Mouse (Mus musculus): ENCODE measurements around the gene H2-T22. TPM values are rescaled to one million over a fixed set of nuclear protein-coding genes. Genes with fewer than 3 reads are reported as not detected.
"Not testable (repeated sequence)": the region's sequence is repeated elsewhere in the genome, so short reads cannot be mapped to it uniquely, and the experiment has no call there.

The H2-T22 gene
- polyA plus RNA-seq, 1 experiment from 2014 or later = 18.8 TPM

DNA sequence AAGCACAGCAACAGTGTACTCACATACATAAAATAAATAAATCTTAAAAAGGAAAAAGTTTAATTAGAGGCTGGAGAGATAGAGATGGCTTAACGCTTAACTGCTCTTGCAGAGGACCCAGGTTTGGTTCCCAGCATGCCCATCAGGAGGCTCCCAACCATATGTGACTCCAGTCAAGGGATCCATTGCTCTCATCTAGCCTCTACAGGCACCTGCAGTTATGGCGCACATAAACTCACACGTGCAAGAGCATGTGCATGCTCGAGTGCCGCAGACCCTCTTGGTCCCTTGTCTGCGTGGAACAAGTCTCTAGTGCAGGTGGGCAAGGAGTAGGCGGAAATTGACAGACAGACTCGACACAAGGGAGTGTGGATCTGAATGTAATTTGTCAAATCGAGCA is 20.4 kb downstream of the H2-T22 start:
- no peak overlapping the region for H3K4me2 ChIP-seq (ENCODE audit: low read depth, low read length)
- peaks cover 11% of the 10 kb centered on the region for H3K4me1 ChIP-seq (replicated peaks; ENCODE audit: control insufficient read depth, insufficient read depth, low read length)
- 91% methylated on average over 9 of the region's 9 CpGs for WGBS
- ATAC-seq (ENCODE audit: low read depth) = no peak
- H3K27me3 ChIP-seq (ENCODE audit: control insufficient read depth, insufficient read depth, low read depth, low read length) = no peaks in the 10 kb centered on the region
- no peak overlapping the region for H3K4me3 ChIP-seq (ENCODE audit: low read length)
- H3K9ac ChIP-seq (ENCODE audit: low read length) = no peak overlapping the region
- H3K36me3 ChIP-seq (ENCODE audit: control insufficient read depth, insufficient read depth, low read length) = no peaks in the 10 kb centered on the region
- no peak overlapping the region for H3K27ac ChIP-seq (ENCODE audit: low read length)
- H3K9me3 ChIP-seq (ENCODE audit: control insufficient read depth, low read length) = no peaks in the 10 kb centered on the region; the same call in 1 of the 2 replicates

DNA sequence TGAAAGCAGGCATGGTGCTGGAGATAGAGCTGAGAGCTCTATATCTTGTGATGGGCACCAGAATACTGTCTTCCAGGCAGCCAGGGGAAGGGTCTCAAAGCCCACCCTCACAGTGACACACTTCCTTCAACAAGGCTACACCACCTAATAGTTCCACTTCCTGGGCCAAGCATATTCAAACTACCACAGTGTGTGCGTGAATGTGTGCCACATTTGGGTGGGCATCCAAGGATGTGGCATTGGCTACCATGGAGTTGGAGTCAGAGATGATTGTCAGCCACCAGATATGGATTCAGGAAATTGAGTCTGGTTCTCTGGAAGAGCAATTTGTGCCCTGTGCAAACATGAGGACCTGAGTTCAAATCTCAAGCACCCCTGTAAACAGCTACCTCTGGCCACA is 21.2 kb downstream of the H2-T22 start:
- Histone ChIP-seq H3K27ac (ENCODE audit: low read length) (no peak overlapping the region), H3K27me3 (ENCODE audit: control insufficient read depth, insufficient read depth, low read depth, low read length) (no peaks in the 10 kb centered on the region), H3K9ac (ENCODE audit: low read length) (no peak overlapping the region), H3K9me3 (ENCODE audit: control insufficient read depth, low read length) (no peaks in the 10 kb centered on the region; the same call in 1 of the 2 replicates), H3K4me3 (ENCODE audit: low read length) (no peak overlapping the region), H3K4me1 (replicated peaks; ENCODE audit: control insufficient read depth, insufficient read depth, low read length) (peaks cover 11% of the 10 kb centered on the region), H3K4me2 (ENCODE audit: low read depth, low read length) (no peak overlapping the region), H3K36me3 (ENCODE audit: control insufficient read depth, insufficient read depth, low read length) (no peaks in the 10 kb centered on the region)
- WGBS = 81% methylated on average over 1 of the region's 1 CpGs
- no peak for ATAC-seq (ENCODE audit: low read depth)

DNA sequence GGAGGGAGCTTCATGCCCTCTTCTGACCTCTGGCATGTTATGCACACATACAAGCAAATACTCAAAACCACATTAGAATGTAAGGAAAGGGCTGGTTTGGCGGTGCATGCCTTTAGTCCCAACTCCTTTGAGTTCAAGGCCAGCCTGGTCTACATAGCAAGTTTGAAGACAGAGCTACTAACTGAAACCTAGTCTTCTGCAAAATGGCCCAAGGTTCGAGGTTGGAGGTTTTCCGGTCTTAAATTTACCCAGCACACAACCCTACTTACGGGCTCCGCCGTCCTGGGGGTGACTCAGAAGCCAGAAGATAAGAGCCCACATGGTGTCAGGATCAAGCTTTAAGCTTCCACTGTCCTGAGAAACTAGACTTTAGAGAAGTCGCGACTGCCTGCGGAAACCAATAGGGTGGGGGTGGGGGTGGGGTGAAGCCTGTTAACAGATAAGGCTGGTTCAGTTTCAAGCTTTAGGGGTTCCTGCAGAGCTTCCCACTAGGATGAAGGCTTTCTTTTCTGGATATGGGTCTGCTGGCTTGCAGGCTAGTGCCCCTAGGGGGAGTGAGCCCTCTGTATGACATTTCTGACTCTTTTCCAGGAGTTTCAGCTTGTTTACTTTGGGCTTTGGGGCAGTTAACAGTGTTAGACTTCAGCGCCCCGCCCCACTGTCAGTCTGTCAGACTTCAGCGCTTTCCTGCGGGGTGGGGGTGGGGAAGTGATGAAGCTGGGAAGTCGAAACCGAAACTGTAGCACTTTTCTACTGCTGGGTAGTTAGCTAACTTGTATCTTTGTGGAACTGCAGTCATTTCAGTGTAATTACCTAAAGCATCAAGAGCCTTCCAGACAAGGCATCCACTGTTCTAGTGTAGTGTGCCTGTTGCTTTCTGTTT is 22.1 kb downstream of the H2-T22 start, which contains the start of gene H2-T24:
TSS of gene H2-T24 (minus strand) at position 370 of the 883 bp plus-strand sequence.
- peaks cover 11% of the 10 kb centered on the region for H3K4me1 ChIP-seq (replicated peaks; ENCODE audit: control insufficient read depth, insufficient read depth, low read length)
- no peak within 1 kb of the TSS for H3K27ac ChIP-seq (ENCODE audit: low read length)
- H3K4me2 ChIP-seq (ENCODE audit: low read depth, low read length) = peak within 1 kb of the TSS; percentile 36
- 34% methylated on average over 15 of the region's 15 CpGs for WGBS
- no peaks in the 10 kb centered on the region for H3K27me3 ChIP-seq (ENCODE audit: control insufficient read depth, insufficient read depth, low read depth, low read length)
- no peaks in the 10 kb centered on the region for H3K36me3 ChIP-seq (ENCODE audit: control insufficient read depth, insufficient read depth, low read length)
- H3K4me3 ChIP-seq (ENCODE audit: low read length) = peak within 1 kb of the TSS; percentile 24
- peak; percentile 74 for ATAC-seq (ENCODE audit: low read depth)
- 0 out of 2 replicates have a peak within 1 kb of the TSS, but pooled peaks have one; percentile 7 for H3K9ac ChIP-seq (ENCODE audit: low read length)
- H3K9me3 ChIP-seq (ENCODE audit: control insufficient read depth, low read length) = no peaks in the 10 kb centered on the region; the same call in 1 of the 2 replicates

GRCm38 (mm10) chr17:36019519-36019918 is 23.0 kb downstream of the H2-T22 start:
- Histone ChIP-seq H3K9ac (ENCODE audit: low read length) (no peak overlapping the region), H3K9me3 (ENCODE audit: control insufficient read depth, low read length) (no peaks in the 10 kb centered on the region; the same call in 1 of the 2 replicates), H3K36me3 (ENCODE audit: control insufficient read depth, insufficient read depth, low read length) (no peaks in the 10 kb centered on the region), H3K27ac (ENCODE audit: low read length) (no peak overlapping the region), H3K4me1 (replicated peaks; ENCODE audit: control insufficient read depth, insufficient read depth, low read length) (peaks cover 11% of the 10 kb centered on the region), H3K27me3 (ENCODE audit: control insufficient read depth, insufficient read depth, low read depth, low read length) (no peaks in the 10 kb centered on the region), H3K4me3 (ENCODE audit: low read length) (no peak overlapping the region), H3K4me2 (ENCODE audit: low read depth, low read length) (no peak overlapping the region)
- WGBS = 62% methylated on average over 3 of the region's 3 CpGs
- no peak for ATAC-seq (ENCODE audit: low read depth)

DNA sequence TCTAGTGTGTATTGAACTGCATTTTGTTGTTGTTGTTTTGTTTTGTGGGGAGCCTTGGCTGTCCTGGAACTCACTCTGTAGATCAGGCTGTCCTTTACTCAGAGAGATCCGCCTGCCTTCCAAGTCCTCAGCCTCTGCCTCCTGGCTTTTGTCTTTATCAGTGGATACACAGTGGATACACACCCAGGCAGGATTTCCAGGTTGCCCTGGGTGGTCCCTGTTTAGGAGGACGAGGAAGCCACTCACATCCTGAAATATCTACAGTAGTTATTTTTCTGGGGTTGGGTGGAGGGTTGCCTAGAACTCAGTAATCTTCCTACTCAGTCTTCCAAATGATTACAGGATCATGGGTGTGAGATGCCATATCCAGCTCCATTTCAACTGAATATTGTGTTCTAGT is 23.6 kb downstream of the H2-T22 start:
- ATAC-seq (ENCODE audit: low read depth) = no peak
- H3K4me1 ChIP-seq (replicated peaks; ENCODE audit: control insufficient read depth, insufficient read depth, low read length) = peaks cover 9% of the 10 kb centered on the region
- H3K4me3 ChIP-seq (ENCODE audit: low read length) = no peak overlapping the region
- H3K27ac ChIP-seq (ENCODE audit: low read length) = no peak overlapping the region
- H3K9me3 ChIP-seq (ENCODE audit: control insufficient read depth, low read length) = no peaks in the 10 kb centered on the region
- peaks cover 2% of the 10 kb centered on the region; the same call in 1 of the 2 replicates for H3K36me3 ChIP-seq (ENCODE audit: control insufficient read depth, insufficient read depth, low read length)
- no peaks in the 10 kb centered on the region for H3K27me3 ChIP-seq (ENCODE audit: control insufficient read depth, insufficient read depth, low read depth, low read length)
- H3K9ac ChIP-seq (ENCODE audit: low read length) = no peak overlapping the region
- 47% methylated on average over 2 of the region's 2 CpGs for WGBS
- no peak overlapping the region for H3K4me2 ChIP-seq (ENCODE audit: low read depth, low read length)

GRCm38 (mm10) chr17:36017046-36017445 is 25.5 kb downstream of the H2-T22 start:
- no peak overlapping the region for H3K27ac ChIP-seq (ENCODE audit: low read length)
- no peak overlapping the region for H3K4me2 ChIP-seq (ENCODE audit: low read depth, low read length)
- peaks cover 2% of the 10 kb centered on the region; the same call in 1 of the 2 replicates for H3K36me3 ChIP-seq (ENCODE audit: control insufficient read depth, insufficient read depth, low read length)
- no peaks in the 10 kb centered on the region for H3K4me1 ChIP-seq (replicated peaks; ENCODE audit: control insufficient read depth, insufficient read depth, low read length)
- no peak overlapping the region for H3K4me3 ChIP-seq (ENCODE audit: low read length)
- H3K9me3 ChIP-seq (ENCODE audit: control insufficient read depth, low read length) = no peaks in the 10 kb centered on the region
- H3K27me3 ChIP-seq (ENCODE audit: control insufficient read depth, insufficient read depth, low read depth, low read length) = no peaks in the 10 kb centered on the region
- H3K9ac ChIP-seq (ENCODE audit: low read length) = no peak overlapping the region
- ATAC-seq (ENCODE audit: low read depth) = no peak
- 78% methylated on average over 5 of the region's 5 CpGs for WGBS

DNA sequence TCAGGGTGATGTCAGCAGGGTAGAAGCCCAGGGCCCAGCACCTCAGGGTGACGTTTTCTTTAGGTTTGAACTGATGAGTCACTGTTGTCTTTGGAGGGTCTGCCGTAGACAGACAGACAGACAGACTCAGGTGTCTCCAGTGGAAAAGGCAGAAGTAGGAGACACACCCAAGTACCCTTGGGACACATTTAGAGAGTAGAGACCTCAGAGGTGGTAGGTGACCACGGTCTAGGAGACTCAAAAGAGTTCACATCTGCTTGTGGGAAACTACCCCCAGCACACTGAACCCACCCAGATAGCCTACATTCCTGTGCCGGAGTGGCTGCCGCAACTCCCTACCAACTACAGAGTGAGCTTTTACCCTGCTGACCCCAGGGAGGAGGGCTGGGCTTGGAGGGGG is 27.6 kb downstream of the H2-T22 start:
- Histone ChIP-seq H3K36me3 (ENCODE audit: control insufficient read depth, insufficient read depth, low read length) (peaks cover 2% of the 10 kb centered on the region; the same call in 1 of the 2 replicates), H3K27me3 (ENCODE audit: control insufficient read depth, insufficient read depth, low read depth, low read length) (no peaks in the 10 kb centered on the region), H3K27ac (ENCODE audit: low read length) (no peak overlapping the region), H3K9ac (ENCODE audit: low read length) (no peak overlapping the region), H3K9me3 (ENCODE audit: control insufficient read depth, low read length) (no peaks in the 10 kb centered on the region), H3K4me3 (ENCODE audit: low read length) (no peak overlapping the region), H3K4me1 (replicated peaks; ENCODE audit: control insufficient read depth, insufficient read depth, low read length) (no peaks in the 10 kb centered on the region), H3K4me2 (ENCODE audit: low read depth, low read length) (no peak overlapping the region)
- ATAC-seq (ENCODE audit: low read depth) = no peak
- WGBS = 89% methylated on average over 5 of the region's 5 CpGs

DNA sequence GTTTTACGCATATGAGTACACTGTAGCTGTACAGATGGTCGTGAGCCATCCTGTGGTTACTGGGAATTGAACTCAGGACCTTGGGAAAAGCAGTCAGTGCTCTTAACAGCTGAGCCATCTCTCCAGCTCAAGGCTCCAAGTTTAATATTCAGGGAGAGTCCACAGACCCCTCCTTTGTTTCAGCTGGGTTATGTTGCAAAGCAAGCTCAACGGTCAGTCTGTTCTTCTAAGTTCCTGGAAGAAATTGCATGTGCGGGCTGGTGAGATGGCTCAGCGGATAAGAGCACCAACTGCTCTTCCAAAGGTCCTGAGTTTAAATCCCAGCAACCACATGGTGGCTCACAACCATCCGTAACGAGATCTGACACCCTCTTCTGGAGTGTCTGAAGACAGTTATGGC is 38.1 kb downstream of the H2-T22 start:
- not testable (repeated sequence) for H3K9ac ChIP-seq (ENCODE audit: low read length); ATAC-seq (ENCODE audit: low read depth); H3K36me3 ChIP-seq (ENCODE audit: control insufficient read depth, insufficient read depth, low read length); H3K4me1 ChIP-seq (replicated peaks; ENCODE audit: control insufficient read depth, insufficient read depth, low read length); H3K9me3 ChIP-seq (ENCODE audit: control insufficient read depth, low read length); H3K4me2 ChIP-seq (ENCODE audit: low read depth, low read length); H3K27ac ChIP-seq (ENCODE audit: low read length); H3K4me3 ChIP-seq (ENCODE audit: low read length); H3K27me3 ChIP-seq (ENCODE audit: control insufficient read depth, insufficient read depth, low read depth, low read length)
- 88% methylated on average over 7 of the region's 7 CpGs for WGBS

DNA sequence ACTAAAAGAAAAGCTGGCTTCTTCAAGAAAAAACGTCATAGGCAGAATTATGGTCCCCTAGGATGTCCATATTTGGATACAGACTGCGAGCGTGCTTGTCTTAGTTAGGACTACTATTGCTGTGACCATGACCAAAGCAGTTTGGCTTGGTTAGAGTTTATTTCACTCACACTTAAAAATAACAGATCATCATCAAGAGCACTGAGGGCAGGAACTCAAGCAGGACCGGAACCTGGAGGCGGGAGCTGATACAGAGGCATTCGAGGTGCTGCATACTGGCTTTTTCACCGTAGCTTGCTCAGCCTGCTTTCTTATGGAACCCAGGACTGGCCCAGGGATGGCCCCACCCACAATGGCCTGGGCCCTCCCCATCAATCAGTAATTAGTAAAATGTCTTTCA is 39.2 kb downstream of the H2-T22 start:
- no peak overlapping the region for H3K27ac ChIP-seq (ENCODE audit: low read length)
- 87% methylated on average over 7 of the region's 7 CpGs for WGBS
- no peak overlapping the region for H3K9ac ChIP-seq (ENCODE audit: low read length)
- H3K27me3 ChIP-seq (ENCODE audit: control insufficient read depth, insufficient read depth, low read depth, low read length) = no peaks in the 10 kb centered on the region
- no peak overlapping the region for H3K4me3 ChIP-seq (ENCODE audit: low read length)
- no peaks in the 10 kb centered on the region for H3K4me1 ChIP-seq (replicated peaks; ENCODE audit: control insufficient read depth, insufficient read depth, low read length)
- no peaks in the 10 kb centered on the region for H3K36me3 ChIP-seq (ENCODE audit: control insufficient read depth, insufficient read depth, low read length)
- no peak overlapping the region for H3K4me2 ChIP-seq (ENCODE audit: low read depth, low read length)
- ATAC-seq (ENCODE audit: low read depth) = no peak
- H3K9me3 ChIP-seq (ENCODE audit: control insufficient read depth, low read length) = no peaks in the 10 kb centered on the region; the same call in 1 of the 2 replicates
